Comparison of ENCODE assay signal across 11 mouse cellular contexts in the genomic region with DNA sequence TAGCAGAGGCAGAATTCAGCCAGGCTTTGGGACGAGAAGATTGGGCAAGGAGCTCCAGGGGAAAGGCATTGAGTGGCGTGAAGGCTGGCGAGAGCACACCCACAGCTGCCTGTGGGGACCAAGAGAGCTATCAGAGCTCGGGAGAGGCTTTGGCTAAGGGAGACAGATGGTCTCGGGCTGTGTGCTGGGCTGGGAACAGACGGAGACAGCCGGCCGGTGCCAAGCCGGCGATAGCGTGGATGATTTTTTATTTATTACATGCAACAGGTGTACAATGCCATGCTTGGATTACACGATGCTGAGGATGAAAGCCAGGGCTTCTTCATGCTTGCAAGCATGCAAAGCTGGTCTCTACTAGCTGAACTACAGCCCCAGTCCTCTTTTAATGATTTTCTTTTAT. TPM values are rescaled to one million over a fixed set of nuclear protein-coding genes. Genes with fewer than 3 reads are reported as not detected.
DNase-seq lines count a peak whose midpoint lies in the region; ATAC-seq lines count a peak whose summit lies in the region.
"Had no signal": no experiment of that assay in that cellular context is flagged by ENCODE, and none has a peak within 500 bp of the region (broad histone marks: within the 10 kb centered on the region; RNA-seq: fewer than 3 reads in every experiment).

No protein-coding gene starts in this region.

- 76% methylated on average over 12 of the region's 12 CpGs for WGBS in forebrain, embryonic 14.5 days
- 90% methylated on average over 12 of the region's 12 CpGs for WGBS in forebrain, embryonic 11.5 days
- 78% methylated on average over 12 of the region's 12 CpGs for WGBS in limb, embryonic 15.5 days

- H3K36me3 ChIP-seq in forebrain, embryonic 14.5 days (ENCODE audit: control insufficient read depth, insufficient read depth, low read length), result no peaks in the 10 kb centered on the region
- no peaks in the 10 kb centered on the region for H3K36me3 ChIP-seq in forebrain, embryonic 11.5 days (ENCODE audit: control insufficient read depth, insufficient read depth, low read length)
- H3K36me3 ChIP-seq in limb, embryonic 15.5 days, result no peaks in the 10 kb centered on the region
- H3K36me3 ChIP-seq: embryonic facial prominence, embryonic 13.5 days; liver, embryonic 13.5 days had no signal

- H3K9me3 ChIP-seq in forebrain, embryonic 14.5 days (replicated peaks; ENCODE audit: control insufficient read depth, low read length), result no peaks in the 10 kb centered on the region
- H3K9me3 ChIP-seq in forebrain, embryonic 11.5 days (ENCODE audit: control insufficient read depth, low read length), result no peaks in the 10 kb centered on the region
- no peaks in the 10 kb centered on the region for H3K9me3 ChIP-seq in limb, embryonic 15.5 days
- H3K9me3 ChIP-seq: embryonic facial prominence, embryonic 13.5 days; liver, embryonic 13.5 days had no signal

- no peaks in the 10 kb centered on the region for H3K27me3 ChIP-seq in forebrain, embryonic 14.5 days (replicated peaks; ENCODE audit: control insufficient read depth, insufficient read depth, low read length)
- no peaks in the 10 kb centered on the region for H3K27me3 ChIP-seq in forebrain, embryonic 11.5 days (ENCODE audit: control insufficient read depth, insufficient read depth, low read length)
- H3K27me3 ChIP-seq in limb, embryonic 15.5 days, result no peaks in the 10 kb centered on the region
- H3K27me3 ChIP-seq: embryonic facial prominence, embryonic 13.5 days; liver, embryonic 13.5 days had no signal

- no peak overlapping the region for H3K4me3 ChIP-seq in forebrain, embryonic 14.5 days (ENCODE audit: low read depth, low read length)
- H3K4me3 ChIP-seq in forebrain, embryonic 11.5 days (ENCODE audit: low read depth, low read length), result no peak overlapping the region
- H3K4me3 ChIP-seq in limb, embryonic 15.5 days, result no peak overlapping the region
- H3K4me3 ChIP-seq: embryonic facial prominence, embryonic 13.5 days; liver, embryonic 13.5 days had no signal

- no peak overlapping the region for H3K9ac ChIP-seq in forebrain, embryonic 14.5 days (ENCODE audit: low read length)
- H3K9ac ChIP-seq in forebrain, embryonic 11.5 days (ENCODE audit: low read length), result no peak overlapping the region
- H3K9ac ChIP-seq in limb, embryonic 15.5 days, result no peak overlapping the region
- H3K9ac ChIP-seq: embryonic facial prominence, embryonic 13.5 days; liver, embryonic 13.5 days had no signal

- ATAC-seq in forebrain, embryonic 14.5 days, result peak; percentile 76
- ATAC-seq in forebrain, embryonic 11.5 days (replicated peaks; ENCODE audit: low FRiP score), result no peak
- peak; percentile 83 for ATAC-seq in limb, embryonic 15.5 days (ENCODE audit: insufficient number of reproducible peaks, low FRiP score, low TSS enrichment, low read depth)

- H3K4me1 ChIP-seq in forebrain, embryonic 14.5 days (ENCODE audit: control insufficient read depth, insufficient read depth, low read length), result no peaks in the 10 kb centered on the region
- no peaks in the 10 kb centered on the region for H3K4me1 ChIP-seq in forebrain, embryonic 11.5 days (replicated peaks; ENCODE audit: control insufficient read depth, insufficient read depth, low read length)
- H3K4me1 ChIP-seq in limb, embryonic 15.5 days, result no peaks in the 10 kb centered on the region
- H3K4me1 ChIP-seq: embryonic facial prominence, embryonic 13.5 days; liver, embryonic 13.5 days had no signal

- DNase-seq in forebrain, embryonic 14.5 days (ENCODE audit: low spot score), result peak; percentile 44
- DNase-seq in forebrain, embryonic 11.5 days (ENCODE audit: low spot score), result no peak
- DNase-seq in layer of hippocampus, adult 18-20 months (ENCODE audit: low spot score in 2 of 2), result peak; percentile 18 to 50
- no peak for DNase-seq in layer of hippocampus, postnatal 25 days (ENCODE audit: extremely low spot score in 1 of 2, low spot score in 1 of 2)
- DNase-seq in cerebellum, adult 8-10 months, result peak; percentile 55
- no peak for DNase-seq in heart, adult 8-10 months (ENCODE audit: low spot score)
- no peak for DNase-seq in embryo, embryonic 9.5 days (ENCODE audit: extremely low spot score)
- DNase-seq: kidney, adult 18-20 months; liver, embryonic 13.5 days had no signal

- H3K4me2 ChIP-seq in forebrain, embryonic 14.5 days (ENCODE audit: low read length), result no peak overlapping the region
- H3K4me2 ChIP-seq in forebrain, embryonic 11.5 days (ENCODE audit: low read depth, low read length, severe bottlenecking), result no peak overlapping the region
- H3K4me2 ChIP-seq in limb, embryonic 15.5 days, result no peak overlapping the region
- H3K4me2 ChIP-seq: embryonic facial prominence, embryonic 13.5 days; liver, embryonic 13.5 days had no signal

- H3K27ac ChIP-seq in forebrain, embryonic 14.5 days (ENCODE audit: low read depth, low read length), result no peak overlapping the region
- no peak overlapping the region for H3K27ac ChIP-seq in forebrain, embryonic 11.5 days (ENCODE audit: low read depth, low read length)
- no peak overlapping the region for H3K27ac ChIP-seq in limb, embryonic 15.5 days
- H3K27ac ChIP-seq: embryonic facial prominence, embryonic 13.5 days; liver, embryonic 13.5 days had no signal

RNA-seq across cellular contexts. Expression of a gene that starts 22.2 kb away (rescaled TPM):
- 46.7 and 54.9 TPM in 2 replicates for polyA plus RNA-seq in forebrain, embryonic 14.5 days (2014; fragmentation: Nextera tagmentation; extraction: Ambion mirVana)
- 153 and 159 TPM in 2 replicates for polyA plus RNA-seq in forebrain, embryonic 11.5 days (2014; fragmentation: Nextera tagmentation; extraction: Ambion mirVana)
- 10 to 100 TPM; 26.3 to 28.2 TPM for total RNA-seq in layer of hippocampus, adult 18-20 months (2021)
- total RNA-seq in layer of hippocampus, postnatal 25 days (2021), result 10 to 100 TPM; 17.5 to 19.9 TPM
- 204 and 225 TPM in 2 replicates for polyA plus RNA-seq in limb, embryonic 15.5 days (2015; fragmentation: Nextera tagmentation; extraction: Ambion mirVana)
- total RNA-seq in heart, adult 8-10 months (2022), result 1 to 10 TPM; 4.1 to 9.4 (median 6.5) TPM

Comparison
In these comparisons a context has a peak if more than half of its experiments do, and no peak if none do; other contexts are left out.
1. DNase-seq: peak in forebrain, embryonic 14.5 days (single experiment), layer of hippocampus, adult 18-20 months (2 of 2) and cerebellum, adult 8-10 months (single experiment); none in forebrain, embryonic 11.5 days (single experiment), layer of hippocampus, postnatal 25 days (0 of 2), heart, adult 8-10 months (single experiment) and embryo, embryonic 9.5 days (single experiment).